Mouse (Mus musculus) neural tube, embryonic 12.5 days (tissue): Measurements from ENCODE around the gene Dmrta1. TPM values are rescaled to one million over a fixed set of nuclear protein-coding genes. Genes with fewer than 3 reads are reported as not detected.
A peak's percentile ranks its signal among the peaks of the same experiment; 100 is the strongest.

ENCODE experiments used
- ATAC-seq: fragments of 200-750 bp; cut with Nextera tagmentation; 2 replicates; pipeline ENCODE4 v1.8.0; 2017; ENCODE audit warnings: low read depth, mild to moderate bottlenecking, moderate TSS enrichment, moderate library complexity; ENCODE audit not compliant: low FRiP score
- H3K27ac ChIP-seq: fragments of 300-500 bp; sonication (generic); 2 replicates; pipeline ENCODE4 v1.5.1; 2016
- H3K27me3 ChIP-seq: fragments of 300-500 bp; sonication (generic); replicated peaks from 2 replicates; pipeline ENCODE4 v1.6.1; 2016; ENCODE audit warnings: mild to moderate bottlenecking
- H3K36me3 ChIP-seq: fragments of 300-500 bp; sonication (generic); 2 replicates; pipeline ENCODE4 v1.6.1; 2016; ENCODE audit warnings: mild to moderate bottlenecking
- H3K4me1 ChIP-seq: fragments of 300-500 bp; sonication (generic); 2 replicates; pipeline ENCODE4 v1.6.1; 2016
- H3K4me2 ChIP-seq: fragments of 300-500 bp; sonication (generic); replicated peaks from 2 replicates; pipeline ENCODE4 v1.6.1; 2016; ENCODE audit warnings: mild to moderate bottlenecking
- H3K4me3 ChIP-seq: fragments of 300-500 bp; sonication (generic); 2 replicates; pipeline ENCODE4 v1.5.1; 2016
- H3K9ac ChIP-seq: fragments of 300-500 bp; sonication (generic); 2 replicates; pipeline ENCODE4 v1.6.1; 2016; ENCODE audit warnings: mild to moderate bottlenecking
- H3K9me3 ChIP-seq: fragments of 300-500 bp; sonication (generic); 2 replicates; pipeline ENCODE4 v1.6.1; 2016; ENCODE audit warnings: mild to moderate bottlenecking
- WGBS: fragments of 180-500 bp; shearing (Covaris S2); methylation state at CpG from one replicate; pipeline ENCODE4 v1.1.7; 2016; 5-methylcytosine and 5-hydroxymethylcytosine counted together
- polyA plus RNA-seq: library from polyadenylated mRNA; unstranded; fragments of >200 nt; fragmentation: Nextera tagmentation; extraction: Ambion mirVana; gene quantifications from 2 replicates; pipeline ENCODE4 v1.2.1, GENCODE M21; 2016

Gene Dmrta1
- polyA plus RNA-seq, result 0.24 and 0.44 TPM in 2 replicates

GRCm38 (mm10) chr4:89679195-89679594 lies at the start of gene Dmrta1:
Dmrta1 (plus strand) TSS chr4:89679436.
- no peak within 1 kb of the TSS for H3K27ac ChIP-seq
- no peak for ATAC-seq
- no peak within 1 kb of the TSS for H3K4me3 ChIP-seq
- H3K9me3 ChIP-seq, result no peaks in the 10 kb centered on the region
- no peaks in the 10 kb centered on the region for H3K4me1 ChIP-seq
- no peak within 1 kb of the TSS for H3K9ac ChIP-seq
- H3K4me2 ChIP-seq, result no peak within 1 kb of the TSS
- WGBS, result 44% methylated on average over 5 of the region's 5 CpGs
- no peaks in the 10 kb centered on the region for H3K27me3 ChIP-seq
- H3K36me3 ChIP-seq, result no peaks in the 10 kb centered on the region

GRCm38 (mm10) chr4:89630374-89631079 lies 48.7 kb upstream of the Dmrta1 start:
- 21% methylated on average over 3 of the region's 3 CpGs for WGBS
- no peak for ATAC-seq

GRCm38 (mm10) chr4:89631560-89631959 lies 47.7 kb upstream of the Dmrta1 start:
- no peak for ATAC-seq
- Histone ChIP-seq H3K9me3 (no peaks in the 10 kb centered on the region), H3K9ac (no peak overlapping the region), H3K4me1 (no peaks in the 10 kb centered on the region), H3K27me3 (no peaks in the 10 kb centered on the region), H3K36me3 (no peaks in the 10 kb centered on the region), H3K27ac (no peak overlapping the region), H3K4me3 (no peak overlapping the region), H3K4me2 (no peak overlapping the region)
- WGBS, result 64% methylated on average over 6 of the region's 6 CpGs

More at GRCm38 (mm10) chr4:89630374-89631079, 48.7 kb upstream of the Dmrta1 start:
- Histone ChIP-seq H3K27ac (no peak overlapping the region), H3K4me2 (no peak overlapping the region), H3K36me3 (no peaks in the 10 kb centered on the region), H3K9me3 (no peaks in the 10 kb centered on the region), H3K9ac (no peak overlapping the region), H3K4me3 (no peak overlapping the region), H3K4me1 (no peaks in the 10 kb centered on the region), H3K27me3 (no peaks in the 10 kb centered on the region)

- Histone ChIP-seq H3K27me3 (no peaks in the 10 kb centered on the region), H3K9ac (no peak overlapping the region), H3K27ac (no peak overlapping the region), H3K36me3 (no peaks in the 10 kb centered on the region), H3K4me3 (no peak overlapping the region), H3K4me2 (no peak overlapping the region), H3K4me1 (no peaks in the 10 kb centered on the region), H3K9me3 (no peaks in the 10 kb centered on the region)
- WGBS, result 48% methylated on average over 6 of the region's 6 CpGs
- no peak for ATAC-seq
These were observed 40.6 kb upstream of the Dmrta1 start for GRCm38 (mm10) chr4:89638651-89639050.

GRCm38 (mm10) chr4:89644235-89645115 lies 34.8 kb upstream of the Dmrta1 start:
- H3K9ac ChIP-seq, result no peak overlapping the region
- H3K27me3 ChIP-seq, result no peaks in the 10 kb centered on the region
- H3K27ac ChIP-seq, result no peak overlapping the region
- no peak overlapping the region for H3K4me3 ChIP-seq
- H3K9me3 ChIP-seq, result no peaks in the 10 kb centered on the region
- H3K36me3 ChIP-seq, result no peaks in the 10 kb centered on the region
- no peak for ATAC-seq
- H3K4me1 ChIP-seq, result no peaks in the 10 kb centered on the region
- H3K4me2 ChIP-seq, result no peak overlapping the region
- WGBS, result 51% methylated on average over 9 of the region's 9 CpGs

GRCm38 (mm10) chr4:89650352-89651311 lies 28.6 kb upstream of the Dmrta1 start:
- 0 out of 2 replicates have a peak, but pooled peaks cover 9% of the 10 kb centered on the region for H3K4me1 ChIP-seq
- H3K27me3 ChIP-seq, result no peaks in the 10 kb centered on the region
- no peak overlapping the region for H3K27ac ChIP-seq
- H3K9ac ChIP-seq, result no peak overlapping the region
- ATAC-seq, result peak; percentile 75; the same call in 1 of the 2 replicates
- no peaks in the 10 kb centered on the region for H3K36me3 ChIP-seq
- no peaks in the 10 kb centered on the region for H3K9me3 ChIP-seq
- 61% methylated on average over 20 of the region's 20 CpGs for WGBS
- H3K4me3 ChIP-seq, result no peak overlapping the region
- H3K4me2 ChIP-seq, result peak overlapping the region; percentile 38; the same call in 1 of the 2 replicates

- no peak overlapping the region for H3K27ac ChIP-seq
- H3K9ac ChIP-seq, result no peak overlapping the region
- ATAC-seq, result no peak; the same call in 1 of the 2 replicates
- no peaks in the 10 kb centered on the region for H3K36me3 ChIP-seq
- no peak overlapping the region for H3K4me3 ChIP-seq
- H3K9me3 ChIP-seq, result no peaks in the 10 kb centered on the region
- peak overlapping the region; percentile 38; the same call in 1 of the 2 replicates for H3K4me2 ChIP-seq
- no peaks in the 10 kb centered on the region for H3K27me3 ChIP-seq
- 0 out of 2 replicates have a peak, but pooled peaks cover 9% of the 10 kb centered on the region for H3K4me1 ChIP-seq
- WGBS, result 52% methylated on average over 2 of the region's 2 CpGs
These were observed 27.9 kb upstream of the Dmrta1 start for GRCm38 (mm10) chr4:89651312-89651686.

GRCm38 (mm10) chr4:89651779-89652178 lies 27.5 kb upstream of the Dmrta1 start:
- Histone ChIP-seq H3K27me3 (no peaks in the 10 kb centered on the region), H3K36me3 (no peaks in the 10 kb centered on the region), H3K4me2 (no peak overlapping the region), H3K27ac (no peak overlapping the region), H3K4me3 (no peak overlapping the region), H3K9me3 (no peaks in the 10 kb centered on the region), H3K4me1 (0 out of 2 replicates have a peak, but pooled peaks cover 9% of the 10 kb centered on the region), H3K9ac (no peak overlapping the region)
- 91% methylated on average over 1 of the region's 1 CpGs for WGBS
- ATAC-seq, result no peak

GRCm38 (mm10) chr4:89663406-89663805 lies 15.8 kb upstream of the Dmrta1 start:
- Histone ChIP-seq H3K27me3 (no peaks in the 10 kb centered on the region), H3K9me3 (no peaks in the 10 kb centered on the region), H3K9ac (no peak overlapping the region), H3K4me2 (no peak overlapping the region), H3K36me3 (no peaks in the 10 kb centered on the region), H3K4me1 (no peaks in the 10 kb centered on the region), H3K4me3 (no peak overlapping the region), H3K27ac (no peak overlapping the region)
- WGBS, result 62% methylated on average over 2 of the region's 2 CpGs
- no peak for ATAC-seq

GRCm38 (mm10) chr4:89674711-89675110 lies 4.5 kb upstream of the Dmrta1 start:
- Histone ChIP-seq H3K36me3 (no peaks in the 10 kb centered on the region), H3K9ac (no peak overlapping the region), H3K4me2 (no peak overlapping the region), H3K9me3 (no peaks in the 10 kb centered on the region), H3K27ac (no peak overlapping the region), H3K27me3 (no peaks in the 10 kb centered on the region), H3K4me1 (no peaks in the 10 kb centered on the region), H3K4me3 (no peak overlapping the region)
- 81% methylated on average over 3 of the region's 3 CpGs for WGBS
- no peak for ATAC-seq

GRCm38 (mm10) chr4:89677903-89678302 lies 1.3 kb upstream of the Dmrta1 start:
- H3K36me3 ChIP-seq, result no peaks in the 10 kb centered on the region
- H3K9me3 ChIP-seq, result no peaks in the 10 kb centered on the region
- no peak overlapping the region for H3K4me2 ChIP-seq
- no peaks in the 10 kb centered on the region for H3K27me3 ChIP-seq
- no peak overlapping the region for H3K27ac ChIP-seq
- H3K4me3 ChIP-seq, result no peak overlapping the region
- no peaks in the 10 kb centered on the region for H3K4me1 ChIP-seq
- no peak overlapping the region for H3K9ac ChIP-seq
- peak; percentile 67 for ATAC-seq
- 27% methylated on average over 7 of the region's 7 CpGs for WGBS
